Mouse (Mus musculus) small intestine, adult 2 months (tissue): ENCODE measurements at regions not wholly inside any gene's neighbourhood (a gene's known extent, or its start where the extent isn't known, plus 50 kb on each side); places are given as distances from the start of the nearest gene placed in this dataset.

Experiments used
- CTCF ChIP-seq: fragments of 200-500 bp; IDR thresholded peaks from 2 replicates; pipeline ENCODE4 v1.5.1; 2012; ENCODE audit warnings: low read depth, mild to moderate bottlenecking, control low read depth, inconsistent platforms, low read length, moderate library complexity, mixed read lengths; ENCODE audit not compliant: insufficient replicate concordance, insufficient read length; ENCODE audit errors: extremely low read depth
- POLR2A ChIP-seq: fragments of 200-500 bp; IDR thresholded peaks from 2 replicates; pipeline ENCODE4 v1.6.1; 2012; ENCODE audit warnings: low read depth, mild to moderate bottlenecking, control low read depth, inconsistent platforms, low read length, moderate library complexity

DNA sequence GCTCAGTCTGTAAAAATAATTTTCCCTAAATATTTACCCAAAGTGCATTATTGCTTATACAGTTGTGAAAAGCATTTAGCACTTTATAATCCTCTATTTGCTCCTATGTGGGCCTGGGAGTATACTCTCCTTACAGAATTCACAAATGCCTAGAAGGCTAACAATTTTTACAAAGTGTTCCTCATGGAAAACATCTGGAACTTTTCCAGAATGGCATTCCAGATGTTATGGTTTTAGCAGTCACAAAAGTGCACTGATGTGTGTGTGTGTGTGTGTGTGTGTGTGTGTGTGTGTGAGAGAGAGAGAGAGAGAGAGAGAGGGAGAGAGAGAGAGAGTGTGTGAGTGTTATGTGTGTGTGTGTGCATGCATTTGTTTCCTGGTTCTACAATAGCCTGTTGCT lies 229.1 kb upstream of the Osr1 start:
- TF ChIP-seq CTCF: no peak
- TF ChIP-seq POLR2A: no peak
